Mouse (Mus musculus): ENCODE results near the gene Pip5k1b.

The Pip5k1b gene

DNA sequence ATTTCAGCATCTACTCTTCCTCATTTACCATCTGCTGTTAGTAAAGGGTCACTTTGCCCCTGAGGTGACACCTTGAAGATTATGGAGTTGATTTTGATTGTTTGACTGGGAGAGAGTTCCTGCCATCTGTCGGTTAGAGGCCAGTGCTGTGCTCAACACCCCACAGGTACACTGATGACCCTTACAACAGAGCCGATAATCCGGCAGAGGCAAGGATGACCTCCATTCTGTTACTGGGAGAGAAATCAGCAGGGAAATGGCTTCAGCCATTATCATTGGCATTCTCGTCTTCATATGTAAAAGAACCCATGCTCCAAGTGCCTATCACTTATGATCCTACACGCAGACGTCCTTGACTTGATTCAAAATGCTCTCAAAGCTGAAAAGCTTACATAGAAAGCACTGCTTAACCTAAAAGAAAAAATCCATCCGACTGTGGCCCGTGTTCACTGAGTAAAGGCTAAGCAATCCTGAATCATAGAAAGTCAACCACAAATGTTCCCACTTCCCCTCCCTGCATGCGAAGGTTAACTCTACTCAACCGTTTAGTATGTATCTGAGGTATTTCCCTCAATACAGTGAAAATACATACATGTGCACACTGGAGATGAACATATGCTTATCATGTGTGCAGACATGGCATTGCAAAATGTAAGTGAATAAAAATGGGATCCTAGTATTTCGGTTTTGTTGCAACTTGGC lies 146.7 kb downstream of the Pip5k1b start:
- DNase-seq: no peak

DNA sequence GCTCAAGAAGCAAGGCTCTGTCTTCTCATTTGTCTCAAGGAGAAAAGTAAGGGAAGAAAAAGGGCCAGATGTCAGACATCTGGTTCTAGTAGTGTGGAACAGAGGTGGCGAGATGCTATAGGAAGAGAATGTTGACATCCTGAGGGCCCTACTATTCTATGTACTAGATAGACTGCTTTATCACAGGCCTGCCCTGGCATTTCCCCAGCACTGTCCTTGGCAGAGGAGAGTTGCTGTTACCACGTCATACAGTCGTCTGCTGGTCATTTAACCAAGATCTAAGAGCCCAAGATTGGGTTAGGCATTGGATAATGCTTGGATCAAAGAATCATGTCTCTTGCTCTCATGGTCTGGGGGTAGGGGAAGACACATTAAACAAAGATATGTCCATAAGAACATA lies 151.0 kb downstream of the Pip5k1b start:
- DNase-seq: no peak

DNA sequence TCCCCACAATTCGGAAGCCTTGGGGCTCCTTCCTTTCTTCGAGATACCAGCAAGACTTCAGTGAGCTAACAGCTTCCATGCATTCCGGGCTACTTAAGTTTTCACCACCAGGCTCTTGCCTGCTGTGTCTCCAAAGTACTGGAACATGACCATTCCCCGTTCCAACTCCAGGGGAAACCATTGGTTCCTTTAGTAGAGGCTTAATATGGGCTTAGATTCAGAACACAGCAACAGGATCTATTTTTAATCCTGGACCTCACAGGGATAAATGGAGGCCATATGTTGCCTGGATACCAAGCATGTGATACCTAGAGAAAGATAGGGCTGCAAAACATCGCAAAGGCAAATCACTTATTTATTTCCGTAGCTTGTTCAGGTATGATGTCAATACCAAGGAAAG lies 152.4 kb downstream of the Pip5k1b start:
- DNase-seq: no peak

DNA sequence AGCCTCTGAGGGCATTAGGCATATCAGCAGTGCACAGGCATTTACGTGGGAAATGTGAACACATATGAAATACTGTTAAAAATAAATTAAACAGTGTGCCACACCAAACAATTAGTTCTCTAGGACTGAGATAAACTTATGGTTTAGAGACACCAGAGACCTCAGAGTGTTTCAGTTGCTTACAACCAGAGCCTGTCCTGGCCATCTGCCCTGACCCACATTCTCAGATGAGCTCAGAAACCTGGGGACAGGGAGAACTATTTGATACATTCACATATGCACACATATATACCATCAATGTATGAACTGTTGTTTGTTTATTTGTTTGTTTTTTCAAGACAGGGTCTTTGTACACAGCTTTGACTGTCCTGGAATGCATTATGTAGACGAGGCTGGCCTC lies 161.8 kb downstream of the Pip5k1b start:
- no peak for DNase-seq

DNA sequence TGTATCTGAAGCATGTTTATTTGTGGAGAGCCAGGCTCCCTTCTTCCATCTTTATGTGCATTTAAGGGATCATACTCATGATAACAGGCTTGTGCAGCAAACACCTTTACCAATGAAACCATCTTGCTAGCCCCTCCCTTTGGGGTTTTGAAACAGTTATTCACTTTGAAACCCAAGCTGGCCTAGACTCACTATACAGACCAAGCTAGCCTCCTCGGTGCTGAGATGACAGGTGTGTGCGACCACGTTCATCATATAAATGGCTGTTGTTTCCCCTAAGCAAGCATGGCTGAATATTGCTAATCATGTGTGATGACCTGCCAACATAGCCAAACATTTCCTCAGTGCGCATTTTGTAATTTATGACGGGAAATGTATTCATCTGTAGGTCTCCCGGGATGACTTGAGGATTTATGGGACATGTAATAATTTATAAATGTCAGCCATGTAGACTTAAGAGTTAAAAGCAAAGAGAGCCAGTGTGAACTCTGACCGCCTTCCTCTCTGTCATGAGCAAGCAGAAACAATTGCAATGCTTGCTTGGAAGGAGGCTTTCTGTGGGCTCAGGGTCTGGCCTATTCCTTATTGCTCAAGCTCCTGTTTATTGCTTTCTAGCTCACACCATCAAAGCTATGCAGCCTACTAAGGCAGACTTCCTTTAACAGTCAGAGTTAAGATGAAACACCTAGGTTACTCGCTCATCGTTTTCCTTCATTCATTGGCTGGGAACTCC lies 164.0 kb downstream of the Pip5k1b start:
- no peak for DNase-seq

DNA sequence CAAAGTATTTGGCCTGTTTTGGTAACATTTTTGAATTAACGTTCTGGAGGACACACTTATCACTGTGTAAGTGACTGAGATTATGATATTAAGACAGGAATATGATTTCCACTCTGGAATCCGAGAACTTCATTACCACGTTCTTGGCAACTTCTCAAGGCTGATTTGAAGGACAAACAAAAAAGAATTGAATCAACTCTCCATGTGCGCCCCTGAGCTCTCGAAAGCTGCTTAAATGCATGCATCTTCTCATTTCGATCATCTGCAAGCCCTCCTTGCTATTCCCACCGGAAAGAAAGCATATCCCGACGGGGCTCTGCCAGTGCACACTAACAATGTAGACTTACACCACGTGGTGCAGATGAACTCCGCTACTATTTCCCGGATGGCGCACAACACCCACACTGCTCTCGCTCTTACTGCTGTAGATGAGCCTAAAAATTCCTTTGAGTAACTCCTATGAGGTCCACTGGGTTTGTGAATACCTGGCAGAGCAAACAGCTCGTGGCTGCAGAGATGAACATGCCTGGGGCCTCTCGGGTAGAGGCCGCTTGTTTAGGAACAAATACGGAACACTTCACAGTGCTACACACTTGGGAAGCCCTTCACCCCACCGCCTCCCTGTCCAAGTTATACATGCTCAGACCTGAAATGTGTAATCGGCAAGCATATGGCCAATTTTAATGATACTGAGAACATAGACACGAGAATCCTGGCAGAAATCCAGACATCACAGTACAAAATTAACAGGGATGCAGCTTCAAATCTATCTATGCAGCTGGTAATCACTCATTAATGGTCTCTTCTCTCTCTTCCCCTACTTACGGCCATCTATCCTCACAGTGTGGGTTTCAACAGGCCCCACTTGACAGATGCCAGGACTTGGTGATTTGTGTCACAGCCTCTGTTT lies 168.5 kb downstream of the Pip5k1b start:
- DNase-seq: no peak

DNA sequence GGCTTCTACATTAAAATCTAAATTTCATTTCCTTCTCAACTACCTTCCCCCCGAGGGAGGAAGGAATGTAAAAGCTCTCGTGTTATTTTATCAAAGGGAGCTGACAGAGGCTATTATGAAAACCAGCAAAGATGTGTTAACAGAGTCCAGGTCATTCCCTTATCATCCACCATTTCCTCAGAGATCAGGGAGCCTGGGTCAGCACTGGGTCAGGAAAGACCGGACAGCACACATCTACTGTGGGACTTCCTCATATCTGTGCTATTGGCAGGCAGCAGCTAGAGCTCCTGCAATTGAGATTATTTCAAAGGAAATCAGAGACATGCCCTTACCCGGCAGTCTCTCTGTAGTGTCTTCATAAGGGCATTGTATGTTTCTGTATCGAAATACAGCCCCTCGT lies 177.2 kb downstream of the Pip5k1b start:
- no peak for DNase-seq

DNA sequence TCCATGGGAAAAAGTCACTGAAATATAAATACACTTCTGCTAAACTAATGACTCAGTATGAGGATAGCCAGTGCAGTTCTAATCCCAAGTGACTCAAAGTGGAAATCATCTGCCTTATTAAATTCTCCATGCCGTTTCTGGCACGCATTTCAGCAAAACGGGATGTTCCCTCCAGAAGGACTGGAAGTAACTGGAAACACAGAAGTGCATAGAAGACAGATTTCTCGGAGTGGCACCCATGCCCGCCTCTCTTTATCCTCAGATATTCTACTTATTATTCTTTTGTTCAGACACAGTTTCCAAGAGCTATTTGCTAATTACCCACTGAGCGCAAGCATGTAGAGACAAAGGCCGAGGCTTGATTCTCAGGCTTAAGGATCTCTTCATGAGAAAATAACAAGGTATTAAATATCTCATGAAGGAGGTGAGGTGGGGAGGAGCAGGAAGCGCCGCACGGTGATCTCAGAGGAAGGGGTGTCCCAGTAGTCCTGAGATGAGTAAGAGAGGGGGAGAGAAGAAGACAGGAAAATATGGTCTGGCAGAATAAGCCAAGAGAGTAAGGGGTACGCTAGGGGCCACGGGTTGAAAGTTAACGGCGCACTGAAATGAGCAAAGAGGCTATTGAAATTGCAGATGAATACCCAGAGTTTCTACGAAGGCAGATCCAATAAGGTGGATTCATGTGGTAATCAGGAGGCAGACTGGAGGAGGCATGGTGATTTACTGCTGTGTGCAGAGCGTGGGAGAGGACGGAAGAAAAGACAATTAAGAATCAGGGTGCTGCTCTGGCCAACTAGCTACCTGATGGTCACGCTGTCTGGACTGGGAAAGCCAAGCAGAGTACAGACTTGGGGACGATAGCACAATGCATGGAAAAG lies 183.7 kb downstream of the Pip5k1b start:
- no peak for DNase-seq

DNA sequence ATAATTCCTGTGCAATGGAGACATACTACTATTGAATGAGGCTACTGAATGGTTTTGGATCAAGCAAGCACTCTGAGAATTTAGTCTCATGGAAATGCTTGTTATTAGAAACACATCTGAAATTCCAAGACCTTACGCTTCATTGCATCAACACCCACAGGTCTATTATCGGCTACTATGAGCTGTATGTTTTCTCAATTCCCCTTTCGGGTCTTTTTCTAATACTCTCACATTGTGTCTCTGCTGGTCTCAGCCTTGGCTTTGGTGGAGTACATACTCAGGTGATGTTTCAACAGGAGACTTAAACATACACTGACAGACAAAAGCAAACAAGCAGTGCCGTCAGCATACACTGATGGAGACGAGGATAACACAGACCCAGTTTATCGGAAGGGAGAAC lies 187.3 kb downstream of the Pip5k1b start:
- DNase-seq: no peak

DNA sequence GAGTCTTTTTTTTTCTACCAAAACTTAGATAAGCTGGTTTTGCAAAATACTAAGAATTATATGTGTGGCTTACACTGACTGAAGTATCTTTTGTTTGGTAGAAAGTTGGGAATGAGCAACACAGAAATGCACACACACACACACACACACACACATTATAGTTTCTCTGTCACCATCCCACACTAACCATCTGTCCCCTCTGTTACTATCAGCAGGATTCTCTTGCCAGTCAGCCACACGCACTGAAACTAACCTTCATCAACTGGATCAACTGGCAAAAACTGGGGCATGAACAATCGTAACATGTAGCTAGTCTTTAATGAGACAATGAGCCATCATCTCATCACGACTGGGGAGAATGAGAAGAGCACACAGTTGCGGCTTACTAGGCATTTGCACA lies 187.9 kb downstream of the Pip5k1b start:
- DNase-seq: no peak

DNA sequence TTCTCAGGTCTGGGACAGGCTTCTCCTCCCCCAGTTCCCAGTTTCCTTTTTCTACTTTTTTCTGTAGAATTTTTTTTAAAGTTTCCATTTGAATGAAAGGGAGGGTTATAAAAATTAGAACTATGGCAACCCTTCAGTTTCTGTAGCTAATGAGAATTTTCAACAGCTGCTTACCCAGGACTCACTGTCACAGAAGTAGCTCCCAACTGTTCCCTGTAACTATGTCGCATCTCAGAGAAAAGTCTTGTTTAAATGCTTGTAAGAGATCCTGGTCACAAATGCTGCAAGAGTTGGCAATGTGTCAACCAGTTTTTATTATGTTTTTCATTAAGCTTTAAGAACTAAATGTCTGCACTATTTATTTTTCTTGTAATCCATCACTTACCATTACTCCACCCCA lies 188.9 kb downstream of the Pip5k1b start:
- DNase-seq: no peak

DNA sequence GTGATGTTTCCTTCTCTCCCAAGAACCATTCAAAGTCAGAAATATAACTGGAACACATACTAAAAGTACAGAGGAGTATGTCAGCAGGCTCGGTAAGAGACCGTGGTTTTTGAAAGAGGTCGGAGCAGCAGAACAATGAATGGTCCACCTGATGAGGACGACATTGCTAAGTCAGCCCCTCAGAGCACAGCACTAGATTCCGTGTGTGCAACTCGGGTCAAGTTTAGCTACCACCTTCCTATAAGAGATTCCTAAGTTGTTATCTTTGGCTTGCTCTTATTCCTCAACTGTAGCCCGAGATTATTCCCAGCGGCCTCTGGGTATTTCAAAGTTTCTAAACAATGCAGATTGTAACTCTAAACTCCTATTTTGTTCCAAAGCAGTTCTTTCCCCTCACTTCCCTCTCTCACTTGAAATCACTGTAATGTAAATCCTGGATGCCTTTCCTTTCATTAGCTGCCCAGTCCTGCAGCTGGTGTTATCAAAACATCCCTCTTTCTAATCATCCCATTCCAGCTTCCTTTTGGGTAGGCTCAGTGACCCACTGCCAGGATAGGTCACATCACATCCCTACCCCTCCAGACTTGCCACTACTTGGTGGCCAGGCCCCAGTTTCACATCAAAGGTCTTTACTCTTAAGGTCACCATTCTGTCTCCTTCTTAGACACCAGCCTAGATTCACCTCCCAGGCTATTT lies 192.9 kb downstream of the Pip5k1b start:
- DNase-seq: no peak

DNA sequence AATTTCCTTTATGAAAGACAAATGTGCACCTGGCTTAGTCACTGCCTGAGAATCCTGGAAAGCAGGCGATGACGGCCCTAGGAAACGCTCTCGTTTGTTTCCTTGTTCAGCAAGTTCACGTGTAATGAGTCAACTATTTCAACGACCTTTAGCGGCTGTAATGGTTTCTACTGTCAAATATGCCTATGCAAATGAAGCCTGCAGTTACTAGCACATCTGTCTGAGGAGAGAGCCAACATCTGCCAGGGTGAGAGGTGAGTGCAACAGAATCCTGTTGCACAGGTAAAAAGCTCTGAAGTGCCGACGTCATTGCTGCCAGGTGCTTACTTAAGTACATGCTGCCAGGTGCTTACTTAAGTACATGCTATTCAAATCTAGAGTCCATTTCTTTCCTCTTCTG lies 196.4 kb downstream of the Pip5k1b start:
- no peak for DNase-seq

DNA sequence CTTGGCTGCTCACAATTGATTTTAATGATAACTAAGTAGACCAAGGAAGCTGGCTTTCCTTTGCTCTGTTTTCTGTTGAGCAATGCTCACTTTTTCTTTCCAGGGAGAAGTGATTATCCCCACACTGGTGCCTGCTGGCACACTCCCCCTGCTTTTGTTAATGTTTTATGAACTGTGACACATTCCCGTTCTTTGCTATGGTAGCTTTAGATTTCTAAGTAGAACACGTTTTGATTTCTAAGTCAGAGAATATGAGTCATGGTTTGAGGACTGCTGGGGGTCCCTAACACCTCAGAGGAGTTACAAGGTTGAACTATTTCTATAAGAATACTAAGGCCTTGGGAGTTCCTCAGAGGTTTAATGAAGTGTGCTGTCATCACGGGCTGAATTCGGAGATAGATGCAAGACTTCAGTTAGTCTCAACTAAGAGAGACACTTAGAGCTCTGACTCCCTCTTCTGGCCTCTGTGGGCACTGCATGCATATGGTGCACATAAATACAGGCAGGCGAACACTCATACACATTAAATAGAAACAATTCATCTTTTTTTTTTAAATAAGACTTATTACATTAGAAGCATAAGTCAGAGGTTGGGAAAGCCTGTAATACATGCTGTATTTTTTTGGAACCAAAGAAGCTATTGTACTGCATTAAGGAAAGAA lies 203.2 kb downstream of the Pip5k1b start:
- DNase-seq: no peak

DNA sequence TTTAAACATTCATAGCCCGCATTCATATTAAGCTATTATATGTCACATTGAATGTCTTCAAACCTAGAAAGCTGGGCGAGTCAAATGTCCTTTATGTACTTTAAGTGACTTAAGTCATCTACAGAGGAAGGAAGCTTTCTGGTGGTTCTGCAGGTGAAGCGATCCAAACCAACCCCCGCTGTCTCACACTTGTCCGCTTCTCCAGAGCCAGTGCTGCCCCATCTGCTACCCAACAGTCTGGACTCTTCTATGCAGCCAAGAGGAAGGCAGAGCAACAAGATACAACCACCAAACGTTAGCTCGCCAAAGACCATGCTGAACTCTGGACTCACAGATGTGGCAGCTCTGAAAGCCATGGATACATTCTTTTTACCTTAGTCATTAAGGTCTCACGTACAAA lies 211.2 kb downstream of the Pip5k1b start:
- DNase-seq: no peak

DNA sequence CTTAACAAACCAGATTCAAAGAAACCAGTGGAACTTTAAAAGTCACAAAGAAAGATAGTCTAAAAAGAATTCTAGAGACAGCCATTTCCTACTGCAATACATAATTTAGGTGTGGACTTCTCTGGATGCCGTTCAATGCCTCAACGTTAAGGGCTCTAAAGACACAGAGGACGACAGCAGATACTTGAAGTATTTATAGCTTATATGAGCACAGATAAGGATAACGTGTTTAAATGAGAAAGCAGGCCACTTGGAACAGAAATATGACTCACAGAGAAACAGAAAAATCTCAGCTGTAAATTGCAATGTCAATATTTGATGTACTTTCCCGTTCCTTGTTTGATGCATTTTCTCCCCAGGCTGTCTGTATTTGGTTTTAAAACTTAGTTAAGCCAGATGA lies 212.9 kb downstream of the Pip5k1b start:
- DNase-seq: no peak

DNA sequence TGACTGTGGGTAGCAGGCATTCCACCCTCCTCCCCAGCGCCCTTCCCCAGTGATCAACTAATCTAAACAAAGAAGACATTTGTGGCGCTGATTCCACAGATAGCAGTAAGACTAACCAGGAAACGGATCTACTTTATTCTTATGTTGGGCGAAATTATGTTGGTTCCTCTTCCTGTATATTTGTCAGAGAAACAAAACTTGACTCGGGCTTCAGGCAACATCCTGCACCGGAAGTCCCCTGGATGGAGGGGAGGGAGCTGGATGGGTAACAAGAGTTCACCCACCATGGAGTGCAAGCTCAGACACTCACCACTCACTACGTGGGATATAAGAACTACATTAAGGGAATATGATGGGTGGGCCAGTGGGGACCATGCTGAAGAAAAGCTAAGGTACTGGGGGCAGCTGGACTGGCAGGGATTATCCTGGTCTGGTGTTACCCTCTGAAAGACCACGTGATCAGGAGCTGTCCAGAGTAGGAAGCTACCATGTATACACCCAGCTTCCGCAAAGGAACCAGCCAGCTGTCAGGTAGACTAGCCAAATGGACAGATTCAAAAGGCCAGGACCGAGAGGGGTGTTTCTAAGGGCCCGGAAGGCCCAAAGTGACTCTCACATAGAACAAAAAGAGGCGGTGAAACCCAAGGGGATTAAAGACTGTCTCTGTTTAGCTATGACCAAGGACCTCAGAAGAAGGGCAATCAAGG lies 219.1 kb downstream of the Pip5k1b start:
- DNase-seq: no peak

DNA sequence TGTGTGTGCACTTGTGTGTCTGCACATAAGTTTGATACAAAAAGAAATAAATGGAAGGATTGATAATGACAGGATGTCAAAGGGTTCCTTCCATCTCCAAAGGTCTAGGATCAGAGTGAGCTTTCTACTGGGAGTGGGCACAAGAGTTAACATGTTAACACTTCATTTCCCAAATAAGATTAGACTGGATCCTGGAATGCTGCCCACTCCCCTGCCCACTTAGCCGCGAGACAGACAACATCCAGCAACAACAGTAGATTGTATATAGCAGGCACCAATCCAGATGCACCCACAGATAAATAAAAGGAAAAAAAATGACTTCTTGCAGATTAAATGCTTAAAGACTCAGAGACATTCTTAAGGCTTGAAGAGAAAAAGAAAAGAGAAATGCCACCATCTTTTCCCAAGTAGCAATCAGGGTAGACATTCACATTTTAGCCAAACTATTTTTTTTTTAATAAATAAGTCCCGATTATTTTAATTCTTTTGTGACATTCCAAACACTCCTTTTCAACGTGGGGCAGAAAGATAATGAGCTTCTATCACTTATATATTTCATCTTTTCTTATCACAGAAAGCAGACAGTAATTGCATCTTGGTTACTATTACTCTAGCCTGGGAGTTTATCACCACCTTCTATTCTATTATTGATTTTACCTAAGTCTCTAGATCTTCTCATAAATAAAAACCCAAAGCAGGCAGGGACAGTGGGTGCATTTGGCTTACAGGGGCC lies 219.9 kb downstream of the Pip5k1b start:
- DNase-seq: no peak

DNA sequence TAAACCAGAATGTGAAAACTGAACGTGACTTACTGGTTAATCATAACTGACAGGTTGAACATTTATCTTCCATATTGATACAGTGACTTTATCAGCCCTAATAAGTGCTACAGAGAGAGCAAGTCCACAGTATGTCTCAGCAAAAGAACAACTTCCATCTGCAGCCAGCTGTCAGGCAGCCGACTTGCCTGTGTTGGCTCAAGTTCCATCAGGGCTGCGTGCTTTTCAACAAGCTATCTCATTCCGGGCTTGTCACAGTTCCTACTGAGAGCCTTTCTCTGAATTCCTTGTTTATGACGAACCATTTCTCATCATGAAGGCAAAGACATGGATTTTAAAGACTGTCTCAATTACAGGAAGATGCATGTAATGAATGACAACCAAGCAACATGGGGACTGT lies 222.7 kb downstream of the Pip5k1b start:
- no peak for DNase-seq

DNA sequence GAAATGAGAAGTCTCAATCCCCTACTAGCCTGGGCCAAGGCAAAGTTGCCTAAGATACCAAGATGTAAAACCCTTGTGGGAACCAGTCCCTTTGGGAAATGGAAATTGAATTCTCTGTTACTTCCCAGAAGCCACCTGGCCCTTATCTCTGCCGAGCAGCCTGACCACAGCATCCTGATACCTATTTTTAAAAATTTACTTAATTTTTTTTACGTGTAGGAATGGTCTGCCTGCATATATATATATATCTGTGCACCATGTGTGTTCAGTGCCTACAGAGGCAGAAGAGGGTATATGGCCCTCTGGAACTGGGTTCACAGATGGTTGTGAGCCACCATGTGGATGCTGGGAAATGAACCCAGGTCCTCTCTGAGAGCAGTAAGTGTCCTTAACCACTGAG lies 224.4 kb downstream of the Pip5k1b start:
- DNase-seq: no peak

Data from thymus, postnatal 25 days (tissue).